Mouse (Mus musculus) brain, embryonic 18.5 days (tissue): Measurements from ENCODE around the gene Tub.

Experiments
- DNase-seq: peaks from one replicate; pipeline ENCODE4 v3.0.0-alpha.2; 2012; ENCODE audit warnings: low read depth, low spot score

Gene Tub

DNA sequence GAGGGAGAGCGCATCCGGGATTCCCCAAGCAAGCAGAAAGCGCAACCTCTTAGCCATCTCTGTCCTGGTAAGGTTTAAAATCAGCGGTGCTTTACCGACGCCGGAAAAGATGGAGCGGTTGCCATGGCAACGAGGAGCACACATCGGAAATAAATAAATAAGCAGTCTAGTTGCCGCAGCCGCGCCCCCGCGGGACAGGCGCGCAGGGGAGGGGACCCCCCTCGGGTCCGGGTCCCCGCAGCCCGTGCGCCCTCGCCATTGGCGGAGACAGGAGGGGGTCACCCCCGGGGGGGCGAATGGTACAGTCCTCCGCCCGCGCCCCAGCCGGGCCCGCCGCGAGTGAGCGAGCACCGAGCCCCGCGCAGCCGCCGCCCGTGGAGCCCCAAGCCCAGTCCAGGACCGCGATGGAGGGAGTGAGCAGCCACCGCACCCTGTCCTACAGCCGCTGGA is at the start of gene Tub:
Gene Tub, plus strand, starts transcription at position 27 of the 450 bp plus-strand sequence.
- peak; percentile 65 for DNase-seq

DNA sequence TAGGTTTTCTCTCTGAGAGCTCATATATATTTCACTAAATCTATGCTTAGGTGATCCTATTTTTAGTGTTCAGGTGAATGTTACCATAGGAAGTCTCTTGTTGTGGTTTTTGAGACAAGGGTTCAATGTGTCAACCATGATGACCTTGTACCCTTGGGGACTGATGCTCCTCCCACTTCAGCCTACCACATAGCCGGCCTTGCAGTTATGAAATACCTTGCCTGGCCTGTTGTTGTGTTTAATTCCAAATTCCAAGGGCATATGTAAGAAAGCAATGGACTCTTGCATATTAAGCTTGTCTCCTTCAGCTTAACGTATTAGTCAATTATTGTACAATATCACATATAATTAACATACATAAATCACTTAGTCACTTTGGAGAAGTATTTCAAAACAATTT is 46.2 kb upstream of the Tub start:
- DNase-seq = no peak

DNA sequence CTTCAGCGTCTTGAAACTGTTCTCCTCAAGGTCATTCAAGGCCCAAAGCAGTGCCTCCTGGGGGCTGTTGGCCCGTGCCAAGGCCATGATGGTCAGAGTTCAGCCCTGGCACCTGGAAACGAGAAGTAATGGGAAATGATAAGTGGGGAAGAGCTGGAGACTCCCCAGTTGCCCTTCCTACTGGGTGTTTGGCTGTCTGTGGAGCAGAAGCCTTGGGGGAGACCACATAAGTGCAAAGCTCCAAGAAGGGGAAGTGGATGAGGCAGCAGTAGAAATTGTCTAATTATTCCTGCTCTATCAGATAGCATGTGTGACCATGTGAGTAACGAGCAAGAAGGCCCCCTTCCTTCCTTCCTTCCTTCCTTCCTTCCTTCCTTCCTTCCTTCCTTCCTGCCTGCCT is 23.1 kb upstream of the Tub start:
- no peak for DNase-seq

DNA sequence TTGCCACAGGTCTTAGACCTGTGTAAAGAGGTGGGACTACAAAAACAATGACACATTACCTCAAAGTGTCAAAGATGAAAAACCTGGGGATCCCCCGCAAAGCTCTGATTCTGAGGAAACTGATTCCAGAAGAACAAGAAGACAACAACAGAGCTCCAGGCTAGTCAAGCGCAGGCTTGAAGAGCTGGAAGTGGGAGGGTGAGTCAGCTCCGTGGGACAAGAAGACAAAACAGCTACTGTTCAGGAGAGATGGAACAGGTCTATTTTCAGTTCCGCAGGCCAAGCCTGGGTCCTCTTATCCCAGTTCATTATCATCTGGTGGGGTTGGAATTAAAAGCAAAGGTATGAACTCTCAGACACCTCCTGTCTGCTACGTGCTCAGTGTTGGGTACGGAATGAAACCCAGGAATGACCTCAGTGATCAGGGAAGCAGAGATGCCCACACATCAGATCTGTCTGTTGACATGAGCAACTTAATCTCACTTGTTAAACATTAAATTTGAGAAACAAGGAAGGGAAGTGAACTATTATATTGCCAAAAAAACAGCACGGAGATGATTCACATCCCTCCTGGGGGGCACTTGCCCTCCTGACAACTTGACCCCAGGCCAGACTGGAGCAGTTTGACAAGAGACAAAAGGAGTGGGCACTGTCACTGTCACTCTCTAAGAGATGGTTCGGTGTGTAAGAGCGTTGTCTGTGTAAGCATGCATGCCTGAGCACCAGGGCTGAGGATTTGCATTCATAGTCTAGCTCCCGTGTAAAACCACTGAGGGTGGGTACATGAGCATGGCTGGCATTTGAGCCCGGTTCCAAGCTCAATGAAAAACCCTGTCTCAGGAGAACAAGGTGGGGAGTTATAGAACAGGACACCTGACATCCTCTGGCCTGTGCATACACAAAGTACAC is 21.6 kb upstream of the Tub start:
- no peak for DNase-seq

DNA sequence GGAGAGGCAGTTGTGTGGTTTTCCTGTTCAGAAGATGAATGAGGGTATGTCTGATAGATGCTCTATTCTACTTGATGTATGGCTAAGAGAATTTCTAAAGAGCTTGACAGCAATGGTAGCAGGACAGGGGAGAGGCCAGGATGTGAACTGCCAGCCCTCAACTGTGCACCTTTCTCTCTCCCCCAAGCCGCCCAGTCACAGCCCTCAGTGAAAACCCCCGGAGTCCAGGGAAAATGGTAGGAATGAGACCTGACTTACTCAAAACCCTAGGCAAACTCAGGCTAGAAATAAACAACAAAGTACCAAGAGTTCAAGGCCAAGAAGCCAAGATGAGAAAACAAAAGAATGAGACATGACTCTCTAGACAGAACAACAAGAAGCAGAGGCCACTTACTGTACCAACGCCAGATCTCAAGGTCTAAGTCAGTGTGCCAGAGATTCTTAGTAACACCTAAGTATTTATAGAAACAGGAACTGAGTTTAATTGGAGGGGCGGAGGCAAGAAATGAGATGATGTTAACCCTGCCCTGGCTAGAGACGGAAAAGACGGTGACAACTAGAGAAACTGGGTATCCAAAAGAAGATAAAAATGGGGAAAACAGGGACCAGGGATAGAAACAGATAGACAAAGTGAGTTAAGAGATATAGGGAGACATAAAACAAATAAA is 20.3 kb upstream of the Tub start, which contains the start of gene Nlrp10:
Gene Nlrp10, minus strand, starts transcription at position 453 of the 668 bp plus-strand sequence.
- no peak for DNase-seq

DNA sequence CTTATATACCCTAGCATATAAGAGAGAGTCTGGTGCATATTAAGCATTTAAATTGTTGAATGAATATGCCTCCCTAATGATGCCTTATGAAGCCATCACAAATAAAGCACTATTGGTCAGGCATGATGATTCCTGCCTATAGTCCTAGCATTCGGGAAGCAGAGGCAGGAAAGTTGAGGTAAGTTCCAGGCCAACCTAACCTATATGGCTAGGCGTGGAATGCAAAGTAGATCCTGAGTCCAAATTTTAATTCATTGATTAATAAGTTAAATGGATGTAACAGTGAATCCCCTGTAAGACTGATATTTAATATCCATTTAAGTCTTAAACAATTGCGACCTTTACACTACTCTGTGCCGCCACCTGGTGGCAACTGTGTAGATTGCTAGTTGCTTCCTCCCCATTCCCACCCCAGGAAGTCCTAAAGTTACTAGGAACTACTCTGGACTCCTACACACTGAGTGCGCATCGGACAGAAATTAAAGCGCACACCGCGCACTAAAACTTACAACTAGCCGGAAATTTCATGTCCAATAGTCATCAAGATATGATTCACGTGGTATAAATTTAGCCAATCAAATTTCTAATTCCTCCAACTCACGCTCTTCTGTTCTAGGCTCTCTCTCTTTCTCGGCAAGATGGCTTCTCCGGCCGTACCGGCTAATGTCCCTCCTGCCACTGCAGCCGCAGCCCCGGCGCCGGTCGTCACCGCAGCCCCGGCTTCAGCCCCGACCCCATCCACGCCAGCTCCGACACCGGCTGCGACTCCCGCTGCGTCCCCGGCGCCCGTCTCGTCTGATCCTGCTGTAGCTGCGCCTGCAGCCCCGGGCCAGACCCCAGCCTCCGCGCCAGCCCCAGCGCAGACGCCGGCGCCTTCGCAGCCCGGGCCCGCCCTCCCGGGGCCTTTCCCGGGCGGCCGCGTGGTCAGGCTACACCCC is 16.1 kb upstream of the Tub start, which contains the start of gene Eif3f:
Gene Eif3f, plus strand, starts transcription at position 624 of the 938 bp plus-strand sequence.
- DNase-seq = peak; percentile 98

DNA sequence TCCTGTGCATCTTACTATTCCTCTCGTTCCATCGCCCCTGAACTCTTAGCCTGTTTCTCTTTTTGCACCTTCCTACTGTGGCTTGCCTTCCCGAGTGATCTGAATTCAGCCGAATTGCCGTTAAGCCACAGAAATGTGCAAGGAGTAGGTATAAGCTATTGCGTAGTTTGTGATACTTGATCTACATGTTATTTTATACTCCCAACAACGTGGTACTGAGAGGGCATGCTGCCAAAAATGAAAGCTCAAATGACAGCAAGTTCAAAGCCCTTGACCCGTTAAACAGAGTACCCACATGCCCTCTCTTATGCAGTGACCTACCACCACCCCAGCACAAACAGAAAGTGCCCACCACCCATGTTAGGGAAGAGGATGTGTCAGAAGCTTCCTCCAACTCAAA is 15.3 kb upstream of the Tub start:
- DNase-seq = no peak

DNA sequence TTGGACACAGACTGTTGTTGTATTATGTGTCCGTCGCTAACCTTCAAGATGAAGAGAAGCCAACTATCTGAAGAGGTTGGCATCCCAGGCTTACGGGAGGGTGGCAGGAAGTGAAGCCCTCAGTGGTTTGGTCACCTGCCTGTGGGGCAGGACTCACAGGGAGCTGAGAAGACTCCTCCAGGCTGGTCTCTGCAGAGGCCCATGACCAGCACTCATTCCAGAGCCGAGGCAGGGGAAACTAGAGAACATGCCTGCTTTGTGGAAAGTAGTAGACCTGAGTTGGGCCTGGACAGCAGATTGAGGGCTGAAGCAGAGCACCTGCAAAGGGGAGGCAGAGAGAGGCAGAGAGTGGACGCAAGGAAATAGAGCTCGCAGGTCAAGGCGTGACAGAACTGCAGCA is 14.7 kb upstream of the Tub start:
- no peak for DNase-seq

DNA sequence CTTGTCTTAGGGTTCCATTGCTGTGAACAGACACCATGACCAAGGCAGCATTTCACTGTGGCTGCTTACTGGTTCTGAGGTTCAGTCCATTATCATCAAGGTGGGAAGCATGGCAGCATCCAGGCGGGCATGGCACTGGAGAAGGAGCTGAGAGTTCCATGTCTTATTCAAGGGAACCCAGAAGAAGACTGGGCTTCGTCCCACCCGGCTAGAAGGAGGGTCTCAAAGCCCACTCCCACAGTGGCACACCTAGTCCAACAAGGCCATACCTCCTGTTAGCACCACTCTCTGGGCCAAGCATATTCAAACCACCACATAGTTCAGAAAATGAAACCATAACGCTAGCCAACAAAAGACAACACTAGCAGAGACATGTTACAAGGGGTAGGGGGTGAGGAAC is 13.5 kb upstream of the Tub start:
- no peak for DNase-seq

DNA sequence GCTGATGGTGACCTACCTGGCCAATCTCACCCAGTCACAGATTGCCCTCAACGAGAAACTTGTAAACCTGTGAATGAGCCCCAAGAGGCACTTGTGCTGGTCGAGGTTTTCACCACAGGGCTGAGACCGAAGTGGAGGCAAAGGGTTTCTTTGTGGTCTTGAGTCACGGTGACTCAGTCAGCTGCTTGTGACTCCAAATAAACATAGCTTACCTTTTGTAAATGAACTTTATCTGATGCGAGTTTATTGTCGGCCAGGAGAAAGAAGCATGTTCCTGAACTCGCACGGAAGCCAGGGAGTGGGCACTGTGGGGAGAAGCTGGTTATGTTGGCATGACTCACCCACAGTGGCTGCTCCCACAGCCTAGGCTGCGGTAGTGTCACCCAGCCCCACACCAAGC is 8.7 kb upstream of the Tub start:
- no peak for DNase-seq

DNA sequence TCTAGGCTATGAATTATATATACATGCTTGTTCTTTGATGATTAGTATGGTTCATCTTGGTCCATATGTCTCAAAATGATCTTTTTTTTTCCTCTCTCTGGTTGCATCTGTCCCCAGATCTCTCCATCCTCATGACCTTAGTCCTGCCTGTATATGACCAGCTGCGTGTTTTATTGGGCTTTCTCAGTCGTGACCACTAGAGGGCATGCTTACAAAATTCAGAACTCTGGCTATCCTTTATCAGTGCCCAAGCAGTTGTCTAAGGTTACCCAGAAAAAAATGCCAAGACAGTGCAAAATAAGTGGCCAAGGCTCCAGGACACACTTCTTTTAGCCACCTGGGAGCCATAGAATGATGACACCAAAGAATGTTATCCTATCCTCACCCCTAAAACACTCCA is 6.1 kb upstream of the Tub start:
- DNase-seq = no peak

DNA sequence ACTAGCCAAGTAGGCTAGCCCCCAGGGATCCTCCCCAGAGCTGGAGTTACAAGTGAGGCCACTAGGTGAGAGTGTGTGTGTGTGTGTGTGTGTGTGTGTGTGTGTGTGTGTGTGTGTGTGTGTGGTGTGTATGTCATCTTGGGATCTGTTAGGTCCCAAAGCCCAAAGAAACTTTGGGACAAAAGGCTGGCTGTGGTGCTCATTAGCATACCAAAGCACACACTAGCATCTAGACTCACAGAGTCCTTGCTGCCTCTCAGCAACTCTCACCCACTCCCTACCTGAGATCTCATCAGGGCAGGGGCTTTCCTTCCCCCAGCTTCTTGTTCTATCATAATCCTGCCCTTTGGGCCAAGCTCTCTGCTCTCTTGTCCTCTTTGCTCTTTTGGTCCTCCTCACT is 1.5 kb upstream of the Tub start:
- DNase-seq = no peak

DNA sequence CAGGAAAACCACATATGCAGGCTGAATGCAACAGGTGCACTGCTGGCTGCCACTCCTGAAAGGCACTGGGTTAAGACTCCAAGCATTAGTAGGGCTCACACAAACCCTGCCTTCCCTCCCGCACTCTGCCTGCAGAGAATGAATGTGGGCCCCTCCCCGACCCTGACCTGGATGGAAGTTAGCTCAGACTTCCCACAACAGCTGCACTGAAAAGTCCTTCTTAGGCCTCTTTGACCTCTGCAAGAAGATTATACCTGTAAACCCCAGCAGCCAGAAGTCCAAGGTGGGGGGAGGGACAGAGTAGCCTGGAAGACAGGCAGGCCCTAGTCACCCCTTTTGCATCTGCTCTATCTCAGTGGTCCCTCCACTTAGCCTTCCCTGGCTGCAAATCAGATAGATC is 837 bp upstream of the Tub start:
- no peak for DNase-seq

DNA sequence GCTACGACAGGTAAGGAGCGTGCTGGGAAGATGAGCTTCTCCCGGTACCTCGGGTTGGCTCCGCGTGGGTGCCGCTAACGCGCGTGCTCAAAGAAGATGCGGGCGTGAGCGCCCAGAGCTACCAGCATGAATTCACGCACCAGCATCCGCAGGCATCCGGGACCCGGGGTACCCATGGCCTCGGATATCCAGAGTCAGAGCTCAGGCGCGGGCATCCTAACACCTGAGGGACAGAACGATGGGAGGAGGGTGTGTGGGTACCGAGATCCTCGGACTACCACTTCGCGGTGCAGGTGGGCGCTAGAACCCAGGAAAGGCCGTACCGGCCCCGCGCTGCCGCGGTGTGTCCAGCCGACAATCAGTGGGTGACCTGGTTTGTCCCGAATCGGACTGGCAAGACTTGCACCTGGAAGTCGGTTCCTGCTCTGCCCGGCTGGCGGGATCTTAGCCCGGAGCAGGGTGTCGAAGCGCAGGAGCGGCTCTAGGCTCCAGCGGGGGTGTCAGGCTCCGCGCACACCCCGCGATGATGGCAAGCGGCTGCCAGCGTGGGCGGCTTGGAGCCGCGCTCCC is 709 bp downstream of the Tub start:
- no peak for DNase-seq

DNA sequence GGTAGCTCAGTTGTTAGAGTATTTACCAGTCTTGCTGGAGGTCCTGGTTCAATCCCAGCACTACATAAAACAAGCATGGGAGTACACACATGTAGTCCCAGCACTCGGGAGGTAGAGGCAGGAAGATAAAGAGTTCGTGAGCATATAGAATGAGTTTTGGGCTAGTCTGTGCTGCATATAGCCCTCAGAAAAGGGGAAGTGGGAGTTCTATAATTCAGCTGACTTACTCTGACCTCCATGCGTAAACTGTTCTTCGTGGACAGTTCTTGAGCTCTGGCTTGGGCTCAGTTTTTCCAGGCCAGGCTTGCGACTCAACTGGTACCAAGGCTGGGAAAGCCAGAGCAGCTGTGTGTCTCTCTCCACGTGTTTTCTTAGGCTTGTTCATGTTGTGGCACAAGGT is 2.7 kb downstream of the Tub start:
- no peak for DNase-seq

DNA sequence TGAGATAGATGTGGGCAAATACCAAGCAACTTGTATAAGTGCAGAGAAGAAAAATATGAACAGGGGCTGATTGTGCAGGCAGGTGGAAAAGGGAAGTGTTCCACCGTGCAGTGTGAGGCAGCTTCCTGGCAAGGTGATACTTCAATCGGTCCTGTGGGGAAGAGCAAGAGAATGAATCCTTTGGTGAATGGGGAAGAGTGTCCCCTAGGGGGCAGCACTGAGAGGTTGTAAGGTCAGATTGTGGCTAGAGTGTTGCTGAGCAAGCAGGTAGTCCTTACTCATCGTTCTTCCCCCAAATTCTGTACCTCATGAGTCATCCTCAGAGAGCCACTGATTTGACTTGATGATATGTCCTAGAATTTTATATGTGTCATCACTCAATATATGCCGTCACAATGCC is 4.0 kb downstream of the Tub start:
- no peak for DNase-seq

DNA sequence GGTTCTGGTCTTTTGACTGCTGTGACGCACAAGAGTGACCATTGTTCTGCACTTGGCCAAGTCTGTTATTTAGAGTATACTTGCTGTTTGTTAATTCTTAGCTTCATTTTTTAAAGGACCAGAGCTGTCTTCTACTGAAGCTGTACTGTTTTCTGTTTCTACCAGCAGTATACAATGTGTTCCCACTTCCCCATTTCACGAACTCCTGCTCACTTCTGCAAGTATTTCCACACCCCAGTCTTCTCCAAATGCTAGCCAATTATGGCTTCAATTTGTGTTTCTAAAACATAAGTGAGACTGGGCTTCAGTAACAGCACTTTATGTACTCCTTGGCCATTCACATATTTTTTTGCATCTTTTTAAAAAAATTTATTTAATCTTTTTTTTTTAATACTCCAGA is 7.6 kb downstream of the Tub start:
- DNase-seq = no peak

DNA sequence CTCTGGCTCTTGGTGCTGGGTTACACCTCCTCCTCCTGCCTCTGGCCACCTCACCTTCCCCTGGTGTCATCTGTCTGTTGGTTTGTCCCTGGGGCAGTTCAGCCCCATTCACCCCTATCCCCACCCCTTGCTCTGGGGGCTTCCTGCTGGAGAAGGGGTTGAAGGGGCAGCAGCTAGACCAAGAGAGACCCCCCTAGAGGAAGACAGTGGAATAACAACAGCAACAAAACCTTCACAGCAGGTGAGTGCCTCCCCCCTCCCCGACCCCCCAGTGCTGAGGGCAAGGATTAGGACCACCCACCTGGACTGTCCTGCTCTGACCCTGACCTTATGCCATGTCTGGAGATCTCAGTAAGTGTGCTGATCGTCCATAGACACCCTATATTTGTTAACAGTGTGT is 15.8 kb downstream of the Tub start:
- DNase-seq = no peak

DNA sequence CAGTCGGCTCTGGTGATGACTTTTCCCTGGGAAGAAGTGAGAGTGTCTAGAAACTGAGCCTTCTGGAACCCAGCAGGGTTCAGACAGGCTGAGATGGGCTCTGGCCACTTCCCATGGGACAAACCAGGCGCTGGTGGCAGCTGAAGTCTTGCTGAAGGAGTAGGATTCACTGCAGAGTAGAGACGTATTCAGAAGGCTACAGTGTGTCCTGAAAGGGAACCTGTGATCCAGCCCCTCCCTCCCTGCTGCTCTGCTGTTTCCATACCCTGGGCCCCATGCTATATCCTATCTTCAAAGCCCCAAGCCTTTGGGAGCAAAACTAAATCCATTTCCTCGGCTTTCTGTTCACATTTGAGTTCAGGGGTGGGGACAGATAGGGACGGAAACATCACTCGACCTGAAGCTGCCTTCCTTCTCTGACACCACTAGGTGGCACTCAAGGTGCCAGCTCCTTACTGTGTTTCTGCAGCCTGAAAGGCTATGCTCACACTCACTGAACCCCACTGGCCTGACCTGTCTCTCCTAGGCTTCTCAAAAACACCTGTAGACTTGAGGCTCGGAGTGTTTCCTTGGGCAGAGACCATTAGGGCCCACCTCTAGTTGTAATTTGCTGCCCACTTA is 16.7 kb downstream of the Tub start:
- no peak for DNase-seq

DNA sequence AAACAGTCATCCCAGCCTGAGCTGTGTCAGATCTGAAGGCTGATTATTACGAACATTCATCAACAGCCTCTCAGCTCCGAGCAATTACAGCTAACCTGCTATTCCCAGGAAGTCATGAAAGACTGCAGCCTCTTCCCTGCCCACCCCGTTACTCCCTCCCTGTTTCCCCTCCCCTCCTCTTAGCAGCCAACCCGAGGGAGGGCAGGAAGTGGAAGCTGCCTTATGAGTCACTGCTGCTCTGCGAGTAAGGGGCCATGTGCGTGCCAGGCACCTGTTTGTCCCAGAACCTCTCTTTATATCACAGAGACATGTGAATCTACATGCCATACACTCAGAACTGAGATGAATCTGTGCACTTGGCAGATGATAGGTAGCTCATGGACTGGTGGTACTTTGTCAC is 18.1 kb downstream of the Tub start:
- DNase-seq = no peak

DNA sequence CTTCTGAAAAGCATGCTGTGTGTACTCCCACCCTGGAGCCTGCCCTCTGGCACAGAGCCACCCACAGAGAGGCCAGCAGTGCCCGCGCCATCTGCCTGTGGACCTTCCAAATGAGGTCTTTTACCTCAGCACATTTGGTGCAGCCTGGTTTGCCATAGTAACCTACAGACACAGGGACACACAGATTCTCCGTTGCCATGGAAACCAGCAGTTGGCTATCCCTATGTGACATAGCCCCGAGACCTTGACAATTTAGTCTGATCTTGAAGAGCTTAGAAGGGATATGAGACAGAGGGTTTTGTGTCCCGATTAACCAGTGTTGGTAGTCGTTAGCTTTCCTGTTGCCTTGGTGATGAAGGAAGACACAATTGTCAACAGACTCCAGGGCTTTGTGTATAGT is 22.1 kb downstream of the Tub start:
- DNase-seq = peak; percentile 54
